In genomic region chr4:128004797-128005452, GRCm38 (mm10) we compare ENCODE assay signal across 21 mouse cellular contexts. TPM values are rescaled to one million over a fixed set of nuclear protein-coding genes. Genes with fewer than 3 reads are reported as not detected.
DNase-seq lines count a peak whose midpoint lies in the region; ATAC-seq and TF ChIP-seq lines count a peak whose summit lies in the region.
"Had no signal": no experiment of that assay in that cellular context is flagged by ENCODE, and none has a peak within 500 bp of the region (broad histone marks: within the 10 kb centered on the region; RNA-seq: fewer than 3 reads in every experiment).

No protein-coding gene starts in this region.

- intact Hi-C loops in heart, postnatal 10 days (cut with DNase I) = no loop called here

- H3K9me3 ChIP-seq in forebrain, embryonic 14.5 days (replicated peaks; ENCODE audit: control insufficient read depth, low read length) = no peaks in the 10 kb centered on the region
- H3K9me3 ChIP-seq in forebrain, embryonic 12.5 days = no peaks in the 10 kb centered on the region
- no peaks in the 10 kb centered on the region for H3K9me3 ChIP-seq in midbrain, embryonic 11.5 days (ENCODE audit: control insufficient read depth, low read length)
- no peaks in the 10 kb centered on the region for H3K9me3 ChIP-seq in midbrain, embryonic 16.5 days (replicated peaks; ENCODE audit: control insufficient read depth, low read length, poor library complexity, severe bottlenecking)
- H3K9me3 ChIP-seq in forebrain, embryonic 16.5 days (ENCODE audit: control insufficient read depth, low read length) = no peaks in the 10 kb centered on the region
- H3K9me3 ChIP-seq: embryonic facial prominence, embryonic 10.5 days; embryonic facial prominence, embryonic 12.5 days had no signal

- no peak overlapping the region for H3K9ac ChIP-seq in forebrain, embryonic 14.5 days (ENCODE audit: low read length)
- no peak overlapping the region for H3K9ac ChIP-seq in forebrain, embryonic 12.5 days
- no peak overlapping the region for H3K9ac ChIP-seq in midbrain, embryonic 11.5 days (ENCODE audit: low read length)
- H3K9ac ChIP-seq in midbrain, embryonic 16.5 days (ENCODE audit: low read depth, low read length) = no peak overlapping the region
- H3K9ac ChIP-seq in forebrain, embryonic 16.5 days (replicated peaks; ENCODE audit: low read depth, low read length) = no peak overlapping the region
- H3K9ac ChIP-seq: embryonic facial prominence, embryonic 12.5 days had no signal

- H3K27ac ChIP-seq in forebrain, embryonic 14.5 days (ENCODE audit: low read depth, low read length) = peak overlapping the region; percentile 15; the same call in 1 of the 2 replicates
- H3K27ac ChIP-seq in forebrain, embryonic 12.5 days = no peak overlapping the region
- H3K27ac ChIP-seq in midbrain, embryonic 11.5 days (ENCODE audit: low read depth, low read length) = no peak overlapping the region
- no peak overlapping the region for H3K27ac ChIP-seq in midbrain, embryonic 16.5 days (ENCODE audit: low read length)
- H3K27ac ChIP-seq in forebrain, embryonic 16.5 days (ENCODE audit: low read length) = 0 out of 2 replicates have a peak overlapping the region, but pooled peaks have one; percentile 23
- H3K27ac ChIP-seq: embryonic facial prominence, embryonic 10.5 days; embryonic facial prominence, embryonic 12.5 days had no signal

- no peak for TF ChIP-seq POLR2A in brain, embryonic 14.5 days (IDR thresholded peaks at IDR 0.05; ENCODE audit: borderline replicate concordance, extremely low read depth, insufficient read depth, insufficient read length, poor library complexity, severe bottlenecking)

- H3K4me3 ChIP-seq in forebrain, embryonic 14.5 days (ENCODE audit: low read depth, low read length) = no peak overlapping the region
- no peak overlapping the region for H3K4me3 ChIP-seq in forebrain, embryonic 12.5 days (replicated peaks)
- H3K4me3 ChIP-seq in midbrain, embryonic 11.5 days (ENCODE audit: low read depth, low read length) = no peak overlapping the region
- H3K4me3 ChIP-seq in midbrain, embryonic 16.5 days (ENCODE audit: low read depth, low read length) = no peak overlapping the region
- no peak overlapping the region for H3K4me3 ChIP-seq in forebrain, embryonic 16.5 days (replicated peaks; ENCODE audit: low read length)
- H3K4me3 ChIP-seq: embryonic facial prominence, embryonic 10.5 days; embryonic facial prominence, embryonic 12.5 days had no signal

- WGBS in forebrain, embryonic 14.5 days = 34% methylated on average over 3 of the region's 3 CpGs
- 63% methylated on average over 3 of the region's 3 CpGs for WGBS in forebrain, embryonic 12.5 days
- WGBS in midbrain, embryonic 11.5 days = 78% methylated on average over 3 of the region's 3 CpGs
- WGBS in midbrain, embryonic 16.5 days = 73% methylated on average over 3 of the region's 3 CpGs
- WGBS in forebrain, embryonic 16.5 days = 28% methylated on average over 3 of the region's 3 CpGs

- no peak overlapping the region for H3K4me2 ChIP-seq in forebrain, embryonic 14.5 days (ENCODE audit: low read length)
- H3K4me2 ChIP-seq in forebrain, embryonic 12.5 days = no peak overlapping the region
- no peak overlapping the region for H3K4me2 ChIP-seq in midbrain, embryonic 11.5 days
- no peak overlapping the region for H3K4me2 ChIP-seq in midbrain, embryonic 16.5 days (ENCODE audit: low read length)
- no peak overlapping the region for H3K4me2 ChIP-seq in forebrain, embryonic 16.5 days (ENCODE audit: low read length)
- H3K4me2 ChIP-seq: embryonic facial prominence, embryonic 12.5 days had no signal

- H3K36me3 ChIP-seq in forebrain, embryonic 14.5 days (ENCODE audit: control insufficient read depth, insufficient read depth, low read length) = no peaks in the 10 kb centered on the region
- H3K36me3 ChIP-seq in forebrain, embryonic 12.5 days (replicated peaks) = no peaks in the 10 kb centered on the region
- no peaks in the 10 kb centered on the region for H3K36me3 ChIP-seq in midbrain, embryonic 11.5 days (ENCODE audit: control insufficient read depth, insufficient read depth, low read length)
- no peaks in the 10 kb centered on the region for H3K36me3 ChIP-seq in midbrain, embryonic 16.5 days (ENCODE audit: control insufficient read depth, insufficient read depth, low read length)
- H3K36me3 ChIP-seq in forebrain, embryonic 16.5 days (ENCODE audit: control insufficient read depth, insufficient read depth) = no peaks in the 10 kb centered on the region
- H3K36me3 ChIP-seq: embryonic facial prominence, embryonic 10.5 days; embryonic facial prominence, embryonic 12.5 days had no signal

- ATAC-seq in forebrain, embryonic 14.5 days = peak; percentile 66
- ATAC-seq in forebrain, embryonic 12.5 days (ENCODE audit: low FRiP score) = no peak
- ATAC-seq in midbrain, embryonic 11.5 days (ENCODE audit: low FRiP score) = no peak
- no peak for ATAC-seq in midbrain, embryonic 16.5 days
- ATAC-seq in forebrain, embryonic 16.5 days = peak; percentile 81

- TF ChIP-seq CTCF in brain, embryonic 14.5 days (IDR thresholded peaks at IDR 0.05; ENCODE audit: borderline replicate concordance, extremely low read depth, insufficient read depth, insufficient read length) = no peak

- H3K27me3 ChIP-seq in forebrain, embryonic 14.5 days (replicated peaks; ENCODE audit: control insufficient read depth, insufficient read depth, low read length) = no peaks in the 10 kb centered on the region
- no peaks in the 10 kb centered on the region for H3K27me3 ChIP-seq in forebrain, embryonic 12.5 days
- no peaks in the 10 kb centered on the region for H3K27me3 ChIP-seq in midbrain, embryonic 11.5 days (ENCODE audit: control insufficient read depth, insufficient read depth, low read length)
- no peaks in the 10 kb centered on the region for H3K27me3 ChIP-seq in midbrain, embryonic 16.5 days (ENCODE audit: control insufficient read depth, insufficient read depth, low read depth, low read length)
- no peaks in the 10 kb centered on the region for H3K27me3 ChIP-seq in forebrain, embryonic 16.5 days (replicated peaks; ENCODE audit: control insufficient read depth, insufficient read depth, low read length)
- H3K27me3 ChIP-seq: embryonic facial prominence, embryonic 12.5 days had no signal

- peaks cover 9% of the 10 kb centered on the region; the same call in 1 of the 2 replicates for H3K4me1 ChIP-seq in forebrain, embryonic 14.5 days (ENCODE audit: control insufficient read depth, insufficient read depth, low read length)
- no peaks in the 10 kb centered on the region for H3K4me1 ChIP-seq in forebrain, embryonic 12.5 days
- no peaks in the 10 kb centered on the region for H3K4me1 ChIP-seq in midbrain, embryonic 11.5 days (ENCODE audit: control insufficient read depth, insufficient read depth, low read length)
- no peaks in the 10 kb centered on the region for H3K4me1 ChIP-seq in midbrain, embryonic 16.5 days (ENCODE audit: control insufficient read depth, insufficient read depth, low read length)
- peaks cover 14% of the 10 kb centered on the region for H3K4me1 ChIP-seq in forebrain, embryonic 16.5 days (replicated peaks; ENCODE audit: control insufficient read depth, insufficient read depth, low read length)
- H3K4me1 ChIP-seq: embryonic facial prominence, embryonic 10.5 days; embryonic facial prominence, embryonic 12.5 days had no signal

- peak; percentile 60 for DNase-seq in forebrain, embryonic 14.5 days (ENCODE audit: low spot score)
- DNase-seq in midbrain, embryonic 11.5 days (ENCODE audit: low spot score, missing footprints) = peak; percentile 61
- DNase-seq in brain, embryonic 14.5 days (ENCODE audit: low read depth) = peak; percentile 77
- no peak for DNase-seq in heart, postnatal 10 days
- no peak for DNase-seq in frontal cortex, postnatal 36 days (ENCODE audit: low spot score in 2 of 2)
- DNase-seq: adrenal gland, adult 2 months; adrenal gland, postnatal 10 days; adrenal gland, postnatal 25 days; cerebellum, adult 11-12 months; cerebellum, adult 2 months; cerebellum, adult 9-10 months; cerebellum, postnatal 25 days had no signal

RNA-seq across cellular contexts. Expression of gene Csmd2, which starts 17.3 kb away (rescaled TPM):
- polyA plus RNA-seq in forebrain, embryonic 14.5 days (2014; fragmentation: Nextera tagmentation; extraction: Ambion mirVana) = 3.2 and 4.7 TPM in 2 replicates
- polyA plus RNA-seq in forebrain, embryonic 12.5 days (2016; fragmentation: Nextera tagmentation; extraction: Ambion mirVana) = 3.6 and 4.3 TPM in 2 replicates
- polyA plus RNA-seq in midbrain, embryonic 11.5 days (2014; fragmentation: Nextera tagmentation; extraction: Ambion mirVana) = 1.6 and 1.8 TPM in 2 replicates
- polyA plus RNA-seq in midbrain, embryonic 16.5 days (2015; fragmentation: Nextera tagmentation; extraction: Ambion mirVana) = 13.7 TPM in 2 replicates
- polyA plus RNA-seq in brain, embryonic 14.5 days (2012; rRNA removed) = 20.0 and 31.8 TPM in 2 replicates
- 7.6 and 11.2 TPM in 2 replicates for polyA plus RNA-seq in forebrain, embryonic 16.5 days (2015; fragmentation: Nextera tagmentation; extraction: Ambion mirVana)
- under 1 TPM; 0.15 to 0.22 TPM for total RNA-seq in heart, postnatal 10 days (2021)
- total RNA-seq: MEL had no signal
- polyA plus RNA-seq: C2C12 had no signal

RNA-seq across cellular contexts. Expression of gene CK137956, which starts 34.2 kb away (rescaled TPM):
- 0.27 and 0.50 TPM in 2 replicates for polyA plus RNA-seq in forebrain, embryonic 14.5 days (2014; fragmentation: Nextera tagmentation; extraction: Ambion mirVana)
- 0.33 and 0.36 TPM in 2 replicates for polyA plus RNA-seq in forebrain, embryonic 12.5 days (2016; fragmentation: Nextera tagmentation; extraction: Ambion mirVana)
- polyA plus RNA-seq in midbrain, embryonic 11.5 days (2014; fragmentation: Nextera tagmentation; extraction: Ambion mirVana) = 0.75 and 0.99 TPM in 2 replicates
- polyA plus RNA-seq in midbrain, embryonic 16.5 days (2015; fragmentation: Nextera tagmentation; extraction: Ambion mirVana) = 1.3 and 1.9 TPM in 2 replicates
- 1.1 and 1.4 TPM in 2 replicates for polyA plus RNA-seq in brain, embryonic 14.5 days (2012; rRNA removed)
- 0.37 and 0.58 TPM in 2 replicates for polyA plus RNA-seq in forebrain, embryonic 16.5 days (2015; fragmentation: Nextera tagmentation; extraction: Ambion mirVana)
- total RNA-seq in heart, postnatal 10 days (2021) = not detected
- total RNA-seq: adrenal gland, adult 2 months; adrenal gland, postnatal 10 days; adrenal gland, postnatal 25 days; adrenal gland, postnatal 4 days; ES-E14; MEL had no signal
- polyA plus RNA-seq: adrenal gland, adult 2 months; C2C12 had no signal

Comparison
In these comparisons a context has a peak if more than half of its experiments do, and no peak if none do; other contexts are left out.
1. ATAC-seq: peak in forebrain, embryonic 14.5 days (single experiment) and forebrain, embryonic 16.5 days (single experiment); none in forebrain, embryonic 12.5 days (single experiment), midbrain, embryonic 11.5 days (single experiment) and midbrain, embryonic 16.5 days (single experiment).
2. H3K27ac ChIP-seq: peak in forebrain, embryonic 14.5 days (single experiment) and forebrain, embryonic 16.5 days (single experiment); none in forebrain, embryonic 12.5 days (single experiment), midbrain, embryonic 11.5 days (single experiment) and midbrain, embryonic 16.5 days (single experiment).
3. DNase-seq: peak in forebrain, embryonic 14.5 days (single experiment), midbrain, embryonic 11.5 days (single experiment) and brain, embryonic 14.5 days (single experiment); none in heart, postnatal 10 days (0 of 2) and frontal cortex, postnatal 36 days (0 of 2).